Mouse (Mus musculus): ENCODE data around the gene Slc25a51. TPM values are rescaled to one million over a fixed set of nuclear protein-coding genes. Genes with fewer than 3 reads are reported as not detected.

Gene Slc25a51
- polyA plus RNA-seq, 1 experiment from 2014 or later = 68.1 TPM

Small RNAs within 50 kb of the gene (microRNA-seq; reads per million reads assigned to microRNA genes)
- not detected for gene Gm25692

Other genes with a start within 250 kb of the Slc25a51 start
- 0.38 and 0.75 TPM in 2 replicates for gene Frmpd1, start 223.9 kb downstream of the Slc25a51 start, polyA plus RNA-seq (2015; fragmentation: Nextera tagmentation; extraction: Ambion mirVana)
- gene Trmt10b, start 111.6 kb downstream of the Slc25a51 start, polyA plus RNA-seq (2015; fragmentation: Nextera tagmentation; extraction: Ambion mirVana) = 17.0 and 17.6 TPM in 2 replicates
- gene Dcaf10, start 66.7 kb downstream of the Slc25a51 start, polyA plus RNA-seq (2015; fragmentation: Nextera tagmentation; extraction: Ambion mirVana) = 12.5 and 13.2 TPM in 2 replicates
- gene Exosc3, start 66.0 kb downstream of the Slc25a51 start, polyA plus RNA-seq (2015; fragmentation: Nextera tagmentation; extraction: Ambion mirVana) = 82.7 and 82.8 TPM in 2 replicates
- 11.4 and 13.5 TPM in 2 replicates for gene Shb, start 123.7 kb upstream of the Slc25a51 start, polyA plus RNA-seq (2015; fragmentation: Nextera tagmentation; extraction: Ambion mirVana)

All from lung, embryonic 15.5 days (tissue).